Mouse (Mus musculus) cerebellum, adult 11-12 months (tissue): ENCODE data around the gene Itga6.

Source experiments
- DNase-seq: peaks from one replicate; pipeline ENCODE4 v3.0.0; 2022

Itga6 gene

DNA sequence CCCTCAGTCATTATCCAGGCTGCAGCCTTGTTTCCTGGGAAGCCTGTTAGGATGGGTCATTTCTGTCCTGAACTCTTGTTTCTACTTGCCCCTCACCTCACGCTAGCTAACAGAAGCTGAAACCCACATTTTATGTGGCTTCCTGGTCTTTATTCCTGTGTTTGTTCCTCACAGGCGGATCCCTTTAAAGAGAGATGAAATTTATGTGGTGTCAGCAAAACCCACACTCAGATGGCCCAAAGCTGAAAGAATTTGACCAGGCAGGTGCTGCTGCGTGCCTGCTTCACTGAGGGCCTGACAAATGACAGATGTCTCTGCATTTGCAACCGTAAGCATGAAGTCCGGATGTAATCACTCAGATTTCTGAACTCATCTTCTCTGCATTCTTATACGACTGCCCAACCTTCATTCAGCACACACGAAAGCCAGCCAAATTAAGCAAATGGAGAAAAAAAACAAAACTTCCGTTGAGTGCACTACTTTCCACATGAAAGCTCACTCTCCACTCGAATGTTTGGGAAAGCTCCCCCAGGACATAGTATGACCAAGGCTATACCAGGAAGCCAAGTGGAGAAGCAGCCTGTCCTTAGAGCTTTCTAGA lies 10.5 kb upstream of the Itga6 start:
- no peak for DNase-seq

GRCm38 (mm10) chr2:71735541-71736159 lies 9.8 kb upstream of the Itga6 start:
- no peak for DNase-seq

GRCm38 (mm10) chr2:71736213-71736612 lies 9.2 kb upstream of the Itga6 start:
- DNase-seq = no peak

DNA sequence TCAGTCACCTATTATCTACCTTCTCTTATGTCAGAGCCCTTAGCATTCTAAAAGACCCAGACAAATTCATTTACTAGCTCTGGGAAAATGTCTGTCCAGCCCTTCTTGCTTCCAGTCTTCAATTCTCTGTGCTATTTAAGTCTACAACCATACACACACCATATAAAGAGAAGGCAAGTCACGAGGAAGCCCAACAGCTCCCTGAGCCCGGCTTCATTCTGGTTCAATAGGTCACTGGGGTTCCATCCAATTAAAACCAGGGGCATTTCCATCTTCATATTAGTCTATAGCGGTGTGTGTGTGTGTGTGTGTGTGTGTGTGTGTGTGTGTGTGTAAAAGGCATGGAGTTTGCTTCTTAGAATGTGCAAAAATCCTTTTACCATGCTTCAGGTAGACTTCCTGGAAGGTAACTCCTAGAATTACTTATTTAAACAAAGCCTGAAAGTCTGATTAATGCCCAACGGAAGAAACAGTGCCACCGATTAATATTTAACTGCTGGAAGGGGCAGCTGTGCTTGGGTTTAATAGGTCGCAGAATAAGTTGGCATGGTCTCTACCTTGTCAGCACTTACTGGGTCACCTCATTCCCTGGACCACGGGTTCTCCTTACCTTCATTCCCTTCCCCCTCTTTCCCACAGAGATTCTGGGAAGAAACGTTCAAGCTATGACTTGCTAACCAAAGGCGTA lies 6.1 kb upstream of the Itga6 start:
- DNase-seq = no peak

DNA sequence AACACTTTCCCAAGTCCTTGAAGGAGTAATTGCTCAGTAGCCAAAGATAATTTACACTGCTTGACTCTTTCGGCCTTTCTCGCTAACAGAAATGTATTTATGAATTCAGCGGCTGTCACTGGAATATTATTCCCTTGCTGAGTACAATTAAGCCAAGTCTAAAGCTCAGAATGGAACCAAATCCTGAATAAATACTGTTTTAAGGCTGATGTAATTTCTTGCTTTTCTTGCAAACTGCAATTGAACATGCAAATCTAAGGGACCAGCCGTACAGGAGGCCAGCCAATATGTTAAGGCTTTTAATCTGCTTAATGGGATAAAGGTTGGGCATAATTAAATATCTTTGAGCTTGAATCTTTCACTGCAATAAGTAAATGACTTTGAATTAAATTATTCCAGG lies 2.9 kb upstream of the Itga6 start:
- no peak for DNase-seq

- no peak for DNase-seq
These were observed 2.0 kb upstream of the Itga6 start for GRCm38 (mm10) chr2:71743377-71743776.

- no peak for DNase-seq
These were observed 1.1 kb upstream of the Itga6 start for GRCm38 (mm10) chr2:71744320-71744719.

DNA sequence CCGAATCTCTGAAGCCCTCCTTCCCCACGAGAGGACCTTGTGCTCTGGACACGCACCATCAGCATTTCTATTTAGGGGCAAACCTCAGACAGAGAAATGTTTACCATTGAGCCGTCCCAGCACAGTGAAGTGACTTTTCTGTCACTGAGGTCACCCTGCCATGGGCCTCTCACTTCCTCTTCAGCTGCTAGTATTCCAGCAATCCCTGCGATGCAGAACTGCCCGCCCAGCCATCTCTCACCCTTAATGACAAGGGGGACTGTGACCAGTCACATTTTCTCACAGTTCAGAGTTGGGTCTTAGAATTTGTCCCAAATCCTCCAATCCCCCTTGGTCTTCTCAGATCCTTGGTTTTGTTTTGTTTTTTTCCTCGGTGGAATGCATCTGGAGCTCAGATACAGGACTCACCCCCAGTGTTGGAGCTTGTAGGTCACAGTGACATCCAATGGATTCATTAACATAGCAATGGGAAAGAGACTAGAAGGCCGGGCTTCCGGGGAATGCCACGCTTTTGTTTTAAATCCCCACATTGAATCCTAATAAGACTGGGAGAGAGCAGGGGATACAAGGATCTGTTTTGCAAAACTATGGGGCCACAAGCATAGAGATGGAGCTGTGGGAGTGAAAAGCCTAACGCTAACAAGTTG lies 432 bp upstream of the Itga6 start:
- no peak for DNase-seq

DNA sequence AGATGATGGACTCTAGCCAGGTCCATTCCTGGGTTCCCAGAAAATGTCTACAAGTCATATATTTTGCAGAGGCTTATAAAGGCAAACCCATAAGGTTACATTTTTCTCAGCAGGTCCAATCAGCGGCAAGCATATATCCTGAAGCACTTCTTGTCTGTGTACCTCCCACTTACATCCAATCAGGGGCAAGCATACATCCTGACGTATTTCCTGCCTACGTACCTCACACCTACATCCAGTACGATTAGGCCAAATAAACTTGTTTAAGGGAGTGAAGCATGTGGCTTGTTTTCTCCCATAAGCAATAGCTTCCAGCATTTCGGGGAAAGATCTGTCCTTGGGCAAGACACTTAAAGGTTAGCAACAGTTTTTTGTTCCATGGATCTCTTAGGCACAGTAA lies 3.0 kb downstream of the Itga6 start:
- no peak for DNase-seq

GRCm38 (mm10) chr2:71749367-71750086 lies 4.1 kb downstream of the Itga6 start:
- DNase-seq = no peak

DNA sequence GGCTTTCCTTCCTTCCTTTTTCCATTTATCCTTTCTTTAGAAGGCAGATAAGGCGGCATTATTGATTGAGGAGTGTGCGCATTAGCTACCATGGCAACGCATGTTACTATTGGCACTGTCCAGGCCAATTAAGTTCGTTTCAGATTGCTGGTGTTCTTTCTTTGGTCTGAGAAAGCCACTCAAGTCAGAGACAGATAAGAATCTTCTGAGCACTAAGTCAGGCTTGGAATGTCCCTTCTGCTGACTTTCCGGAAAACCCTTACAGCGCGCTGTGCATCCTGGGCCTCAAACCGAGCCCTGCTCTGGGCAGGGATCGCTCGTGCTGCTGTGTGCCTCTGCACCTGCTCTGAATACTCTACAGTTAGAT lies 4.7 kb downstream of the Itga6 start:
- no peak for DNase-seq

GRCm38 (mm10) chr2:71751336-71751735 lies 5.9 kb downstream of the Itga6 start:
- no peak for DNase-seq

GRCm38 (mm10) chr2:71751863-71752262 lies 6.4 kb downstream of the Itga6 start:
- DNase-seq = no peak

DNA sequence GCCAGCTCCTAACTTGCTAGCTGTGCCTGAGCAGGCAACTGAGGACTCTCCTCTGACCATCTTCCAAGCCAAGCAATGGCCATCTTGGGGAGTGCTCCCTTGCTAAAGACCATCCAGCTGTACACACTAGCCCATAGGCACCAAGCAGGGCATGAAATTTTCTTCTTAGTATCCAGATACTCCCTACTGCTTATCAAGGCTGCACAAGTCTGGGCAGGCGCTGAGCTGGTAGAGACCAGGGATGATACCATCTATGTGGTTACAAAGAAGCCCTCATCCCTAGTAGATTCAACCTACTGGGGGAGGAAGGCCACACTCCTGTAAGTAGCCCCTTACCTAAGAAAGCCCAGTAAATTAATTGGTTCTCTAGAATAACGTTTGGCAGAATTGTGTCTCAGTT lies 7.0 kb downstream of the Itga6 start:
- no peak for DNase-seq

GRCm38 (mm10) chr2:71753161-71753560 lies 7.7 kb downstream of the Itga6 start:
- DNase-seq = no peak

DNA sequence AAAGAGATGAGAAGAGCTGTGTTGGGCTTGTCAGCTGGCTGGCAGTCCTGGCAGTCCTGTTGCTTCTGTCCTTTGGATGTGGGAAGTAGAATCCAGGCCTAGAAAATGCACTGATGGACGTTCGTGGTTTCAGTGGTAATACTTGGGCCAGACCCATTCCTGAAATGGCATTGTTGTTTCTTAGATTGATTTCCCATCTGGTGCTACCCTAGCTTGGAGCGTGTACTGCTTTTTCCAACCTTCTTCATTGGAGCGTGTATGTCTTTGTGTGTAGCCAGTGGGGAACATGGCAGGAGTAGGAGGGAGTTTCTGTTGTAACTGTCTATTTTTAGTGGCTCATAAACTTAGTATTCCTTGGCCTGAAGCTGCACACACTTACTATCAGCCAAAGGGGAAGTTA lies 10.3 kb downstream of the Itga6 start:
- no peak for DNase-seq

GRCm38 (mm10) chr2:71757098-71757497 lies 11.7 kb downstream of the Itga6 start:
- no peak for DNase-seq

GRCm38 (mm10) chr2:71758591-71759531 lies 13.4 kb downstream of the Itga6 start:
- no peak for DNase-seq

DNA sequence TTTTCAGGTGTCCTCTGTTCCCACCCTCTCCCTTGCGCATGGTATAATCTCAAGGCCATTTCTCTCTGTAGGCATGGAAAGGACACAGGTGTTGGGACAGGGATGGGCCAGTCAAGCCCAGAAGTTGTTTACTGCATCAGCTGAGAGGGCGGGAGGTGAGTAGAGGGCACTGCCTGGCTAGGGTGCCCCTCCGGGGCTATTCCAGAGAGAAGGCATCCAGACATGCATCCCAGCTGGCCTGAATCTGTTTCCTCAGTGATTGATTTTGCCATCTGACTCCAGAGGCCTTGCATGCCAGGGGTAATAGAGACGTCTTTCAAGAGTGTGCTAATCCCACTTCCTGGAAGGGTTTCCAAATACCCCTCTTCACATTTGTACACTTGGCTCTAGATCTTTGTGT lies 14.7 kb downstream of the Itga6 start:
- DNase-seq = no peak

DNA sequence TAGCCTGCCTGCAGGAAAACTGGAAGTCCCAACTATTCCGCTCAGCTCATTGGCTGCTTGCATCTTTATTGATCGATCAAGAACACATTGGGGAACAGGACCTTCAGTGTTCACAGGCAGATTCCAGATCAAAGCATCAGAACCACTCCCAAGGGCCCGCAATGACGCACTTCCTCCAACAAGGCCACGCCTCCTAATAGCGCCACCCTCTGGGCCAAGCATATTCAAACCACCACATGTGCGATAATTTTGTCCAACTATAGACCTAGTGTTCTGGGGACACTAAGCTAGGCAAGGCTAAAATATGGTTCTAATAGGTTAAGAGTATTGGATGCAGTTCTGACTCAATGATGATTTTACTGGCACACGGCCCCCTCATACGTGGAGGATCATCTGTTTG lies 15.7 kb downstream of the Itga6 start:
- no peak for DNase-seq

DNA sequence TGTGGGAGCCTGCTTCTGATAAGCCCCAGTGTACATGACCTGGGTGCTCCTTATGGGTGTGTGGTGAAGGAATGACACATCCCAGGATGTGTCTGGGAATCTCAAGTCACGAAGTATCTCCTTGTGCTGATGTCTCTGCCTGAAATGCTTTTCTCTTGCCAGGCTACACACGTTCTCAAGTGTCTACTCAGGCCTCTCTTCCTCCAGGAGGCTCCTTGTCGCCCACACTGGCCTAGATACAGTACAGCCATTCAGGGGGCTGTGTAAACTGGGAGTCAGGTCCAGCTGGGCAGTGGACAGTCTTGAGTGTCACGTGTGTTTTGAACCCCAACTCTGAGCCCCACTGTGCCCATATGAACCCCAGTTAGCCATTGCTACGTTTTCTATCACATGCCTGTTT lies 19.1 kb downstream of the Itga6 start:
- DNase-seq = no peak
